Mouse (Mus musculus): ENCODE measurements at regions not wholly inside any gene's neighbourhood (a gene's known extent, or its start where the extent isn't known, plus 50 kb on each side); places are given as distances from the start of the nearest gene placed in this dataset.

GRCm38 (mm10) chr2:12808466-12808865 lies 115.4 kb upstream of the Pter start:
- TF ChIP-seq POLR2A (IDR thresholded peaks at IDR 0.05; ENCODE audit: low read depth, low read length) = no peak
- no peak for TF ChIP-seq CTCF (IDR thresholded peaks at IDR 0.05; ENCODE audit: extremely low read depth, insufficient read depth, insufficient read length, insufficient replicate concordance)
